Mouse (Mus musculus) skeletal muscle tissue, adult 2 months (tissue): ENCODE results near the gene Otud4.
"Not testable (repeated sequence)": the region's sequence is repeated elsewhere in the genome, so short reads cannot be mapped to it uniquely, and the experiment has no call there.

Experiments used
- DNase-seq: peaks from one replicate; pipeline ENCODE4 v3.0.0-alpha.2; 2012; ENCODE audit warnings: low read depth, low spot score

Gene Otud4

DNA sequence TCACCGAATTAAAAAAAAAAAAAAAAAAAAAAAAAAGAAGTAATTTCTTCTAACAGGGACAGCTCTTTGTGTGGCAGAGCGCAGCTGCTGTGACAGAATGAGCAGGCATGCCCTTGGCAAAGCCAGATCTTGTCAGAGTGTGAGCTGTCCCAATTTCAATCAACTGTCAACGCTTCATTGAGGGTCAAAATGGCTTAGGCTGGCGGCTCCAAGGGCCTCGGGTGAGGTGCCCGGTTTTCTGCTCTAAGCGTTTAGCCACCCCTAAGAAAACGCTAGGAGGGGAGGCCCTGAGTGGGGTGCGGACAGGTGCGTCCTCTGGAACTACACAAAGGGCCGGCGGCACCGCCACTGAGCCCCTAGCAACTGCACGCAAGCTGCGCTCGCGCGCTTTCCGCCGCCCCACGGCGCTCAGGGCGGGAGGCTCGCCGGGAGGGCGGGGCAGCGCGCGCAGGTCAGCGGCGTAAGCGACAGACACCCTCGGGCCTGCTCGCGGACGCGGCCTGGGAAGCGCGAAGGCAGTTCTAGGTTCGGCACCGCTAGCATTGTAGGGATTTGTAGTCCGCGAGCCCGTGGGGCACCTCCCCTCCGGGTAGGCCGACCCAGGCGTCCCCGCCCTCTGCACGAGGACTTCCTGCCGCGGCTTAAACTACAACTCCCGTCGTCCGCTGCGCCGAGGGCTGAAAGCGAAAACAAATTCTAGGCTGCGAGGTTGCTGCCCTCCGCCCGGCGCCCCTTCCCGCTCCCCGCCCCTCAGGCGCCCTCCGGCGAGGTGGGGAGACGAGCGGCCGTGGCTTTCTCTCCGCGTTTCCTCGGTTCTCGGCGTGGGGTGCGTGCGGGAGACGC lies 490 bp upstream of the Otud4 start:
- peak; percentile 97 for DNase-seq

DNA sequence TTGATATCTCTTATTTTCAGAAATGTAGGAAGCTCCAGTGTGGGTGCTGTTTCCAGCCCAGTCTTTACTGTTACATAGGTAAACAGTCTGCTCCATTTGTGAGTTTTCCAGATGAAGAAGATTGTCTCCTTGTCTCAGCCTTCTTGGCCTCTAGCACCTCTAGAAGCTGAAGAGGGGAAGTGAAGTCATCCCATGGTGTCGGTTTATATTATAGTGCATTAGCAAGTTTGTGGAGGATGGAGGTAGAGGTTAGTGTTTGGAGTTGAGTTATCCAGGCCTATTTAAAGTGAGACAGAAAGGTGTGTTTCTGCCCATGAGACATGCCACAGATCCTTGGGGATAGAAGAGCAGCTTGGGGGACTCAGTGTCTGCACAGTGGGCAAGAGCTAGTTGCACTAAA lies 1.7 kb downstream of the Otud4 start:
- no peak for DNase-seq

DNA sequence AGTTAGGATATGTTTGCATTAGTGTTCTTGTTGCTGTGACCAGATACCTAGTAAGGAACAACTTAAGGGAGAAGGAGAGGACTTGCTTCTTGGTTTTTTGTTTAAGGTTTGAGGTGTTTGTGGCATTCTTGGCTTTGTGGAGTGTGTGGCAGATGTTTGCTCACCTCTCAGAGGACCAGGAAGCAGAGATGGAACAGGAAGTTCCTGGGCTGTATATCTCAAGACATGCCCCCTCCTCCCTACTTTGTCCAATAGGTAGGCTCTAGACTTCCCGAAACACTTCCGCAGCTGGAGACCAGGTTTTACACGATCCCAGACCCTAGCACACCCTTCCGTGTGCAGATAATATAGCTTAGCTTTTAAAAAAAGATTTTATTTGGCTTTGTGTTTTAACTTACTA lies 10.2 kb downstream of the Otud4 start:
- no peak for DNase-seq

DNA sequence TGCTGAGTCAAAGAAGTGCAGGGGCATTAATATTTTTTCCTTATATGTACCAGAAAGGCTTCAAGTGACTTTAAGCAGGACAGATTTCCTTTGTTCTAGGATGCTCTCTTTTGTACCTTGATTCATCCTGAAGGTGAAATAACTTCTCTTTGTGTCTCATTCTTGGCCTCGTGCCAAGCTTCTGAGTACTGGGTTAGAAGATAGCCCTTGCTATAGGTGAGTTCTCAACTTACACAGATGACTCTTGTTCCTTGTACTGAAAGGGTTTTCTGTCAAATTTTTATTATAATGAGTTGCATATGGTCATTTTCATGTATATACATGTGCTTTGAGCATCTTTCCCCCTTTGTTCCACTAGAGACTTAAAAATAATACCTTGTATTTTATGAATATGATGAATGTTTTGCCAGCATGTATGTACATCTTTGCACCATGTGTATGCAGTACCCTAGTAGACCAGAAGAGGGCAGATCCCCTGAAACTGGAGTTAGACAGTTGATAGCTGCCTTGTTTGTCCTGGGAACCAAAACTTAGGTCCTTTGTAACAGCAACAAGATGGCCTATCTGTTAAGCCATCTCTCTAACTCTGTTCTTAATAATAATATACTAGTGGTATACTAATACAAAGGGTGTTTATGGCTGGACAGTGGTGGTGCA lies 10.9 kb downstream of the Otud4 start:
- DNase-seq: no peak

DNA sequence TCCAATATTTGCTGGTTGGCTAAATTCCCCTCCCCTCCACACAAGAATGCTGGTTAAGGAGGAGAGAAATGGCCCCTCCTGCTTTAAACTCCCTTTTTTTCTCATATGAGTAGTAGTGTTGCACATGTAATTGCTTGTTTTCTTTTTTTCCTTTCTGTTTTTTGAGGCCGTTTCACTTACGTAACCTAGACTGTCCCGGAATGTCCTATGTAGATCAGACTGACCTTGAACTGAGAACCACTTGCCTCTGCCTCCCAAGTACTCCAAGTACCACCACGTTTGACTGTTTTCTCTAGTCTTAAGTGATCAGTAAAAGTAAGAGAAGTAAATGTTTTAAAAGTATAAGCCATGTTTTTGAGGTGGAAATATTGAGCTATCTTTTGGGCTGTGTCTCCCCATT lies 14.3 kb downstream of the Otud4 start:
- DNase-seq: no peak

DNA sequence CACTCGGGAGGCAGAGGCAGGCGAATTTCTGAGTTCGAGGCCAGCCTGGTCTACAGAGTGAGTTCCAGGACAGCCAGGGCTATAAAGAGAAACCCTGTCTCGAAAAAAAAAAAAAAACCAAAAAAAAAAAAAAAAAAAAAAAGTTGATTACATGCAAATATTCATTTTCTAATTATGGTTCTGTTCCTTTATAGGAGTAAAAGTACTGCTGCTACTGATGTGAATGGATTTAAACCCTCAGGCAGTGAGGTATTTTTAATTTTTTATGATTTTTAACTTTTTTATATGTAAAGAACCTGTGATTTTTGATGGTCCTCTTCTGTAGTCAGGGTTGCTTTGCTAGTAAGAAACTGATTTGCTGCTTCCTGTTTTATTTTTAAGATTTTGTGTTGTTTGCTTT lies 19.3 kb downstream of the Otud4 start:
- not testable (repeated sequence) for DNase-seq

DNA sequence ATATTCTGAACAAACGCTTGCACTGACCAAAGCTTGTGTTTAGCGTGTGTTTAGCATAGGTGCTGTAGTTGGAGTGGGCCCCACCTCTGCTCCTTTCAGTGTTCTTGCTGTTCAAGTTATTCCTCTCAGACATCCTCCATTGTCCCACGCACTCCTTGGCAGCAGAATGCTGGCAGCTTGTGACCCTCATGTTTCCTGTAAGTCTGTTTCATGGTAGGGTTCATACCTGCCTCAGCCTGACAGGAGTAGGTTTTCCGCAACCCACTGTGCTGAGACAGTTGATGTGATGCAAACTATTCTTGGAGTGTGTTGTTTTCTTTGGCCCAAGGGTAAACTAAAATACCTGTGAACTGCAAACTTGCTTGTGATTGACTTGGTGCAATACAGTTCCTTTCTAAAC lies 37.0 kb downstream of the Otud4 start:
- no peak for DNase-seq

DNA sequence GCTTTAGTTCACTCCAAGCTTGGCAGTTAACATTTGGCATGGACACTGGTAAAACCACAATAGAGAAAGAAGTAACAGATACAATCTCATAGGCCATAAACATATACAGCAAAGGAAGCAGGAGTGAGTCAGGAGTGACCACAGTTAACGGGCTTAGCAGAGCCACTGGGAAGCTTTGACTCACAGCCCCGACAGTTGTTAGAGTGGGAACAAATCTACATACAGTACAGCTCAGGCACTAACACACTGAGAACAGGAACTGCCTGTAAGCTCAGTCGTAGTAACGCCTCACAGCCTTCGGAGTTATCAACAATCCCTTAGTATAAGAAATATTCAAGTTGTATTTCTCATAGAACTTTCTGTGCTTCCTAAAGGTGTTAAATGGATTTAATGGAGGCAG lies 39.6 kb downstream of the Otud4 start:
- no peak for DNase-seq

DNA sequence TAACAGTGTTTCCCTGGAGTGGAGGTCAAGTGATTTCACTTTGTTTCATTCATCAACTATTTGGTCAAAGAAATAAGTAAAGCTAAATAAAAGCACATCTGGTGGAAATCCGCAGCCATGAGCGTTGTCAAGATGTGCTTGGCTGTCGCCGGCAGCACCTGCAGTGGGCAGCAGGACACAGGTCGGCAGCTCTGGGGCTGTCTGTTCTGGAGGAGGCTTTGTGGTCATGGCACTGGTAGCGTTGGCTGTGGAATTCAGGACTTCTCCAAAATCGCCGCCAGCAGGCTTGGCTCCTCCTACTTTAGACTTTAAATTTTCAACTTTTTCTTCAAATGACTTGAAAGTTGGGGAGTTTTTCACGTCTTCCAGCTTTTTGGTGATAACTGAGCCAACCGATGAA lies 40.7 kb downstream of the Otud4 start:
- DNase-seq: not testable (repeated sequence)

DNA sequence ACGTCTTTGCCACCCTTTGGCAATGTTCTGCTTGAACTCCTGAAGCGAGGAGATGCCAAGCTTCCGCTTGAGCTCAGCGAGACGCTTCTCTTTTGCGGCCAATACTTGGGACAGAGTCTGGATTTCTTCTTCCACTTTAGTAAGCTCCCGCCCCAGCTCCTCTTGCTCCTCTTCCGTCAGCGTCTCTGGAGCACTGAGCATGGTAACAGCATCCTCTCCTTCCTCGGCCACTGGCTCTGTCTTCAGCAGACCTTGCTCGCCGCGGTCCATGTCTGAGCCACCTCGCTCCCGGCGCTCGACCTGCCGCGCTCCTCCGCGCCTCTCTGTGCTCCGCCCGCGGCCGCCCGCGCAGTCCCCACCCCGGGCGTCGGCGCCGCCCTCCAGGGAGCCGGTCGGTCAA lies 41.1 kb downstream of the Otud4 start:
- DNase-seq: no peak

DNA sequence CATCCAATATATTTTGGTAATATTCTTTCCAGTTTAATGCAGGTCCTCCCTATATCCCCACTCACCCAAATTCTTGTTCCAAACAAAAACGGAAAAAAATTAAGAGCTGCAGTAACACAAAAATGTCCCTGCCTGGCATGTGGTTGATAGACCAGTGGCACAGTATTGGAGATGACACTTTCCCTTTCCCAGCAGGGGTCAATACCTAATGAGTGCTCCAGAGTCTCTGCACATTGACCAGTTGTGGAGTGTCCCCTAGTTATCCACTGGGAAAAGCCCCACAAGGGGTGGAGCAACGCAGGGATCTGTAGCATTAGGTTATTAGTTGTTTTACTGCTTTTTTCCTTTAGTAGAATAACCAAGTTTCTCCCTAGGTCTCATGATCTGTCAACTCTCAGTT lies 41.5 kb downstream of the Otud4 start:
- DNase-seq: no peak

DNA sequence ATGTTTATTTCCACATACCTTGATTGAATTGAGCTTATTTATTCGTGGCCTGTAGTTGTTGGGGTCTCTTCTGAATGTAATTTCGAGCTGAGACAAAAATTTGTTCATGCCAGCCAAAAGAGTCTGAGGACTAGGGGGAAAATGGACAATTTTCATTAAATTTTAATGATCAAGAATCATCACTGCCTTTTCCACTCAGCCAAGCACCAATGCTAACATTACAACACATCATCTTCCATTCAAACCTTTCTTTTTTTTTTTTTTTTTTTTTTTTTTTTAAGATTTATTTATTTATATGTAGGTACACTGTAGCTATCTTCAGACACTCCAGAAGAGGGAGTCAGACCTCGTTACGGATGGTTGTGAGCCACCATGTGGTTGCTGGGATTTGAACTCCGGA lies 46.5 kb downstream of the Otud4 start:
- DNase-seq: not testable (repeated sequence)

DNA sequence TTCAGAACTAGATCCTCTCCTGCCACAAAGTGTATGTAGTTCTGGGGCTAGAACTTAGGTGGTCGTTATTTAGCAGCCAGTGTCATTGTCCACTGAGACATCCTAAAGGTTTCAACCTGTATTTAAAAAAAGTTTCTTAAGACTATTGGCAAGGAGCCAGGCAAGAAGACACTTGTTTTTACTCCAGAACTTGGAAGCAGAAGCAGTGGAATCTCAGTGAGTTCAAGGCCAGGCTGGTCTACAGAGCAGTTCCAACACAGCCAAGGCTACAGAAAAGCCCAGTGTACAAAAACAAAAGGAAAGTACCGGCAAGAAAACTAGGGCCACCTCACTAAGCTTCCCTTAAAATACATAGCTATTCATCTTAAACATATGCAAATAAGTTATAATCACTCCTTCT lies 53.1 kb downstream of the Otud4 start:
- no peak for DNase-seq

DNA sequence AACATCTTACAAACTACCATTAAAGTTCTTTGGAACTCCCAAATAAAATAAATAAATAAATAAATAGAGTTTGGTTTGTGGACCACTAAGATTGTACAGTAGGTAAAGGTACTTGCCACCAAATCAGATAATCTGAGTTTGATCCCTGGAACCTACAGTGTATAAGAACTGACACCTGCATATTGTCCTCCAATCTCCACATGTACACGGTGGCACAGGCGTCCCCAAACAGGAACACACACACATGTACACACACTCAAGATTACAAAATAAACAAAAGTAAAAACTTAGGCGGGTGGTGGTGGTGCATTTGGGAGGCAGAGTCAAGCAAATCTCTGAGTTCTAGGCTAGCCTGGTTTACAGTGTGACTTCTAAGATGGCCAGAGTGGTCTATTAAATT lies 67.3 kb downstream of the Otud4 start:
- DNase-seq: no peak

DNA sequence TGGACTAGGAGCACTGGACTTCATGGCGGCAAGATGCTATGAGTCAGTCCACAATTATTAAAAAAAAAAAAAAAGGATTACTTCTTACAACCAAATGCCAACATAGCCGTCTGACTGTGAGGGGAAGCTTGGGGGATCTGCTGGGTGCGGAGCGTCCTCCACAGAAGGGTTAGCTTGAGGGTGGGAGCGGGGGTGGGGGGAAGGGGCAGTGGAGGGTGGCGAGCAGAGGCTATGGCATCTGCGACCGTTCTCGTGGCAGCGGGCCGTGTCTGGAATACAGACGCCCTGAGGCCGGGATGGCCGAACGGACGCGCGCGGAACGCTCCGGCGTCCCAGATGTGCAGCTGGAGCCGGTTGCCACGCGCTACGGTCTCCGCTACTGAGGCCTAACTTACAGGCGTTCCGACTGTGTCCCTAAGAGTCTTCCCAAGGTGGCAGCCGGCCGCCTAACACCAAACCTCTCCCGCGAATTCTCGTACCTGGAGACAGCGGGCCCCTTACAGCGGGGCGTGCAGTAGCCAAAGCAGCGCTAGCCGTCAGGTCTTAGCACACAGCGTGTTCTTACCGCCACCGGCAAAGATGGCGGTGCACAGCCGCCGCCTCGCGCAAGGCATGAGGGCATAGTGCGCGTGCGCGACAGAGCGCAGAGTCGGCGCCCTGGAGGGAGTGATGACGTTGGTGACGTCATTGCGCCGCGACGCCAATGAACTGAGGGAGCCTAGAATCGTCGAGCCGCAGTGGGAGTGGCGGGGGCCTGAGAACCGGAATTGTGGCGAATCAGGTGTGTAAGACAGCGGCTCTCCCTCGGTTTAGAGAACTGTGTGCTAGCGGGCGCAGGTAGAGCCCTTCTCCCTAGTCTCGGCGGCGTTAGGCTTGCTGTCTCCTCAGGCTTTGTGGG lies 71.9 kb downstream of the Otud4 start, which contains the start of the genes Abce1 and Anapc10:
TSS of gene Abce1 (minus strand) at position 677 of the 898 bp plus-strand sequence.
TSS of gene Anapc10 (plus strand) at position 757 of the 898 bp plus-strand sequence.
- peak; percentile 98 for DNase-seq

DNA sequence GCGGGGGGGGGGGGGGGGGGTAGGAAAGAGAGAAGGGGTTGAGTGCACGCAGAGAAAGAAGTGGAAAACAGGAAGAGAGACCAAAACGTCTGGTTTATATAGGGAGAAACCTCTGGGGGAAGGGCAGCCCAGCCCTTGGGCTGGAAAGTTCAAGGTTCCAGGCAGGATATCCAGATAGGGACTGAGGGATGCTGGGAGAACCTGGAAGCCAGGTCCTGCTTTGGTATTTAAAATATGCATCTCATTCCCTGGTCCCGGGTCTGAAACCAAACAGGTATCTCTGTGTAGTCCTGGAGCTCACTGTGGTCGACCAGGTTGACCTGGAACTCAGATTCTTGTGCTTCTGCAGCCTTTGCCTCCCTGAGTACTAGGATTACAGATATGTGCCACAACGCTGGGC lies 73.3 kb downstream of the Otud4 start:
- no peak for DNase-seq

DNA sequence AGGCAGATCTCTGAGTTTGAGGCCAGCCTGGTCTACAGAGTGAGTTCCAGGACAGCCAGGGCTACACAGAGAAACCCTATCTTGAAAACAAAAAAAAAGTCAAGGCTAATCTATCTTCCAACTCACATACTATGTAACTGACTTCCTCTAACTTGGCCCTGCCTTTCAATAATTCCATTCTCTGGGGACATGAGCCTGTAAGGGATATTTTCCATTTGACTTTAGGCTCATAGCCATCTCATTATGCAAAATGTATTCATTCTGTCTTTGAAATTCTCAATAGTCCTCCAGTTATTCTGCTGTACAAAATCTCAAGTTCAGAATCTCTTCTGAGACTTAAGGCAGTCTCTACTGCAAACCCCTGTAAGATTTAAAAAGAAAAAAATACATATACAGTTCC lies 82.1 kb downstream of the Otud4 start:
- no peak for DNase-seq

DNA sequence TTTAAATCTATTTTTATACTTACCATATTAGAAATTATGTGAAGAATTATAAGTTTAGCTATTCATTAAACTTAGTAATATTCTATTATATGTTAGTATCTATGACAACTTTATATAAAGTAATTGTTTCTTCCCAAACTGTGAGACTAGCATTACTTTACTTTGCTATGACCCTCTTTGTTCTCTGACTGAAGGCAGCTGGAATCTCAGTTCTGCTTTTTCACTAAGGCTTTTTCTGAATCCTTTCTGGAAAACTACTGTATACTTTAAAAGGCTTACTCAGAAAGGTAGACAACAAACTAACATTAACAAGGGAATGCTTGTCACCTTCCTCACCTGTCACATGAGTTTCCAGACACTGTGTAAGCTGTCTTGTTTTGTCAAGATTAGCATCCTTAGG lies 83.9 kb downstream of the Otud4 start:
- DNase-seq: no peak

DNA sequence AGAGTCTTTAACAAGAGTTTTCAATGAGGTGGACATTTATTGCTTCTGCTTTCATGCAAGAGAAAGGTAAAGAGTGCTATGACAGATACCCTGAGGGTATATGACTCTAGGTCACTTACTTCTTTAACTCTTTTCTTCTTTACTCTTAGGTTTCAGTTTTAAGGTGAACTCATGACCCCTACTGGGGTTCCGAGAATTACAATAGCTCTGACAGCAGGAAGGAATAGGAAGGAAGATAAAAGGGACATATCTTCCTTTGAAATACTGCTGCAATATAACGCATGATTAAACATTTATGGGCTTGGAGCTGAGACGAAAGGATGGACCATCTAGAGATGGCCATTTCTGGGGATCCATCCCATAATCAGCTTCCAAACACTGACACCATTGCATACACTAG lies 85.2 kb downstream of the Otud4 start:
- DNase-seq: no peak
